Mouse (Mus musculus) heart, embryonic 15.5 days (tissue): ENCODE measurements around the gene Psg26. TPM values are rescaled to one million over a fixed set of nuclear protein-coding genes. Genes with fewer than 3 reads are reported as not detected.
"Not testable (repeated sequence)": the region's sequence is repeated elsewhere in the genome, so short reads cannot be mapped to it uniquely, and the experiment has no call there.

Source experiments
- ATAC-seq: fragments of 200-750 bp; cut with Nextera tagmentation; replicated peaks from 2 replicates; pipeline ENCODE4 v1.8.0; 2017; ENCODE audit warnings: low read depth, moderate TSS enrichment; ENCODE audit not compliant: insufficient number of reproducible peaks, insufficient read depth, low FRiP score
- H3K27ac ChIP-seq: fragments of 300-500 bp; sonication (generic); 2 replicates; pipeline ENCODE4 v1.5.1; 2015; ENCODE audit warnings: mild to moderate bottlenecking, inconsistent platforms
- H3K27me3 ChIP-seq: fragments of 300-500 bp; sonication (generic); 2 replicates; pipeline ENCODE4 v1.6.1; 2015; ENCODE audit warnings: inconsistent platforms
- H3K36me3 ChIP-seq: fragments of 300-500 bp; sonication (generic); 2 replicates; pipeline ENCODE4 v1.6.1; 2015; ENCODE audit warnings: mild to moderate bottlenecking, inconsistent platforms
- H3K4me1 ChIP-seq: fragments of 300-500 bp; sonication (generic); replicated peaks from 2 replicates; pipeline ENCODE4 v1.6.1; 2015; ENCODE audit warnings: inconsistent platforms
- H3K4me2 ChIP-seq: fragments of 300-500 bp; sonication (generic); 2 replicates; pipeline ENCODE4 v1.6.1; 2015; ENCODE audit warnings: inconsistent platforms, mild to moderate bottlenecking, moderate library complexity
- H3K4me3 ChIP-seq: fragments of 300-500 bp; sonication (generic); 2 replicates; pipeline ENCODE4 v1.5.1; 2015; ENCODE audit warnings: mild to moderate bottlenecking, inconsistent platforms
- H3K9ac ChIP-seq: fragments of 300-500 bp; sonication (generic); 2 replicates; pipeline ENCODE4 v1.6.1; 2015; ENCODE audit warnings: mild to moderate bottlenecking, inconsistent platforms
- H3K9me3 ChIP-seq: fragments of 300-500 bp; sonication (generic); replicated peaks from 2 replicates; pipeline ENCODE4 v1.6.1; 2016; ENCODE audit warnings: inconsistent platforms
- WGBS: fragments of 180-500 bp; shearing (Covaris S2); methylation state at CpG from one replicate; pipeline ENCODE4 v1.1.7; 2015; ENCODE audit warnings: mixed read lengths; 5-methylcytosine and 5-hydroxymethylcytosine counted together
- polyA plus RNA-seq: library from polyadenylated mRNA; unstranded; fragments of >200 nt; fragmentation: Nextera tagmentation; extraction: Ambion mirVana; gene quantifications from 2 replicates; pipeline ENCODE4 v1.2.1, GENCODE M21; 2015

The Psg26 gene
- polyA plus RNA-seq = not detected in 2 replicates

DNA sequence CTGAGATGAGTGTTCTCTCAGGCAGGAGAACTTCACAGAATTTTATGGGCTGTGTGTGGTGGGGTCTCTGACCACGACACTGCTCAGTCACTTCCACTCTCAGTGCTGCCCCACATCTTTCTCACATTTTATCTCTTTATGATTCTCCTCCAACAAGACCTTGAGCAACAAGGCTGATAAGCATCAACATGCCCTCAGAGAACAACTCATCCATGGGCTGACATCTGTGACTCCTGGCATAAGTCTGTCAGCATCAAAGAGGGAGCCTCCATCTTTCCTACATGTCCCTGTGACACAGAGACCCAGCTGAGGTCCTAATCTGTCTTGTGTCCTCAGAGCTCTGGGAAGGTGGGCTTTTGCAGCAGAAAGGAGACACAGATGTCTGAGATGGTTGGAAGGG, at the start of gene Psg26:
Gene Psg26 (minus strand): TSS at position 101 of the 400 bp plus-strand sequence.
- Histone ChIP-seq H3K27ac (no peak within 1 kb of the TSS), H3K4me3 (no peak within 1 kb of the TSS), H3K36me3 (no peaks in the 10 kb centered on the region), H3K9ac (no peak within 1 kb of the TSS), H3K4me2 (no peak within 1 kb of the TSS), H3K4me1 (no peaks in the 10 kb centered on the region), H3K9me3 (no peaks in the 10 kb centered on the region; the same call in 1 of the 2 replicates), H3K27me3 (no peaks in the 10 kb centered on the region)
- no peak for ATAC-seq
- 67% methylated on average over 1 of the region's 1 CpGs for WGBS

DNA sequence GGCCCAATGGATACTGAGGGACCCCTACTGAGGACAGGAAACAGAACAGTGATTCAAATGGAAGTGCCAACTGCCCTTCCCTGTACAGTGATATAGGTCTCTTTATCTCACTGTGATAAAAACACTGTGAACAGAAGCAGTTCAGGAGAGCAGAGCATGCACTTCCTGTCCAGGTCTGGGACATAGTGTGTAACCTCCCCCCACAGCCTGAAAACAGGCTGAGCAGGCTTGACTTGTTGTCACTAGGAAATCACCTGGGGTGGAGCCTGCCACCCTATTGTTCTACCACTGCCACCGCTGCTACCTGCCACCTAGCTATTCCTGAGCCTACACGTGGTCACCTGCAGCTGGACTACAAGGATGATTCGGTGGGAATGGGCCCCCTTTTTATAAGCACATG, 49.4 kb upstream of the Psg26 start:
- Histone ChIP-seq H3K27ac (no peak overlapping the region), H3K9ac (no peak overlapping the region), H3K36me3 (no peaks in the 10 kb centered on the region), H3K9me3 (no peaks in the 10 kb centered on the region), H3K27me3 (no peaks in the 10 kb centered on the region), H3K4me3 (no peak overlapping the region), H3K4me2 (no peak overlapping the region), H3K4me1 (no peaks in the 10 kb centered on the region)
- 48% methylated on average over 3 of the region's 3 CpGs for WGBS
- ATAC-seq = no peak

DNA sequence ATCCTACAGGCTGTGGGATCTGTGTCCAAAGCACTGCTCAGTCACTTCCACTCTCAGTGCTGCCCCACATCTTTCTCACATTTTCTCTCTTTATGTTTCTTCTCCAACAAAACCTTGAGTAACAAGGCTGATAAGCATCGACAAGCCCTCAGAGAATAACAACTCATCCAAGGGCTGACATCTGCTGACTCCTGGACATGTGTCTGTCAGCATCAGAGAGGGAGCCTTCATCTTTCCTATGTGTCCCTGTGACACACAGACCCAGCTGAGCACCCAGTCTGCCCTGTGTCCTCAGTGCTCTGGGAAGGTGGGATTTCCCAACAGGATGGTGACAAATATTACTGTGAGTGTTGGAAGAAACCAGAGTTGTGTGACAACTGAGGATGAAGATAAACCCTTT, 48.2 kb upstream of the Psg26 start, which contains the start of gene Psg25:
Gene Psg25 (minus strand): TSS at position 101 of the 400 bp plus-strand sequence.
- Histone ChIP-seq H3K4me3 (no peak within 1 kb of the TSS), H3K9ac (no peak within 1 kb of the TSS), H3K27ac (no peak within 1 kb of the TSS), H3K36me3 (no peaks in the 10 kb centered on the region), H3K4me1 (no peaks in the 10 kb centered on the region), H3K9me3 (no peaks in the 10 kb centered on the region), H3K27me3 (no peaks in the 10 kb centered on the region), H3K4me2 (no peak within 1 kb of the TSS)
- ATAC-seq = no peak
- 70% methylated on average over 1 of the region's 1 CpGs for WGBS

DNA sequence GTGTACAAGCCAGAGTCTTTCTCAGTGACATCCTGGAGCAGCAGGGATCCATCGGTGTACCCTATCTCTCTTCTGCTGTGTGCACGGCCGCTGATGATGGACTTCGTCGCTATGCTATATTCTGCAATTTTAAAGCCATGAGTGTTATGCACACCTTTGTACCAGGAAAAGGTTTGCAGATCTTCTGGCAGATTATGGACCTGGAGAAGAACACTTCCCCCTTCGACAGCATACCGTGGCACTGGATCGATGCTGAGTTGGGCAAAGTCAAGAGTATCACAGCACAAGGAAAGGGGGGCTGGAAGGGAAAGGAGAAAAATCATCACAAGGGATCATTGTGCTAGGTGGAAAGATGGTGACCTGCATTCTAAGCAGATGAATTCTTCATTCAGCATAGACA, 40.7 kb upstream of the Psg26 start:
- H3K27ac ChIP-seq = no peak overlapping the region
- ATAC-seq = no peak
- H3K27me3 ChIP-seq = no peaks in the 10 kb centered on the region
- H3K9ac ChIP-seq = no peak overlapping the region
- H3K9me3 ChIP-seq = no peaks in the 10 kb centered on the region
- 88% methylated on average over 8 of the region's 8 CpGs for WGBS
- no peaks in the 10 kb centered on the region for H3K36me3 ChIP-seq
- H3K4me1 ChIP-seq = no peaks in the 10 kb centered on the region
- no peak overlapping the region for H3K4me3 ChIP-seq
- no peak overlapping the region for H3K4me2 ChIP-seq

DNA sequence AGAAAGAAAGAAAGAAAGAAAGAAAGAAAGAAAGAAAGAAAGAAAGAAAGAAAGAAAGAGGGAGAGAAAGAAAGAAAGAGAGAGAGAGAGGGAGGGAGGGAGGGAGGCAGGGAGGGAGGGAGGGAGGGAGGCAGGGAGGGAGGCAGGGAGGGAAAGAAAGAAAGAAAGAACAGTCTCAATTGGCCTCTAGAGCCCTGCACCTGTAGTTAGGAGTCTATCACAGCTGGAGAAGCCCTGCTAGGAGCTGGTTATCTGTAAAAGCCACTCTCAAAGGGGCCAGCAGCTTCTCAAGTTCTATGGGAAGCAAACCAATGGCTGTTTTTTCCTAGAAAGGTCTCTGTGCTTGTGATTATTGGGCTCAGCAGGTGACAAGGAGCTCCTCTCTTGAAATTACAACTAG, 28.9 kb upstream of the Psg26 start:
- H3K27me3 ChIP-seq, ATAC-seq, H3K9ac ChIP-seq, H3K36me3 ChIP-seq, H3K9me3 ChIP-seq, H3K4me3 ChIP-seq, H3K27ac ChIP-seq, H3K4me2 ChIP-seq, H3K4me1 ChIP-seq: not testable (repeated sequence)

DNA sequence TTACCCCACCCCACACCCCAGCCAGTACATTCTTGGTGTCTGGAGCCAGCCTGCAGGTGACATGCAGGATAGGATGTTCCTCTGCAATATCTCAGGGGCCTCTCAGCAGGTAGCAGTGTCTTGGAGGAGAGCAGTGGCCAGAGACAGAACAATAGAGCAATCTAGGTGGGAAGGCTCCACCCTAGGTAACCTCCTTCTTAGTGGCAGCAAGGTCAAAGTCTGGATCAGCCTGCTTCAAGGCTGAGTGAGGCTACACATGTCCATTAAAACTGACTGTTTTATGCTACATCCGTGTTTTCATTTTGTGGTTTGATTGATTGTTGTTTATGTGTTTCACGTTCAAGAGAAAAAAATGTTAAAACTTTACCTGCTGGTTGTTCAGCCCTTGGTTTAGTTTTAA, 28.4 kb upstream of the Psg26 start:
- WGBS = 45% methylated on average over 2 of the region's 2 CpGs
- H3K9ac ChIP-seq = not testable (repeated sequence)

DNA sequence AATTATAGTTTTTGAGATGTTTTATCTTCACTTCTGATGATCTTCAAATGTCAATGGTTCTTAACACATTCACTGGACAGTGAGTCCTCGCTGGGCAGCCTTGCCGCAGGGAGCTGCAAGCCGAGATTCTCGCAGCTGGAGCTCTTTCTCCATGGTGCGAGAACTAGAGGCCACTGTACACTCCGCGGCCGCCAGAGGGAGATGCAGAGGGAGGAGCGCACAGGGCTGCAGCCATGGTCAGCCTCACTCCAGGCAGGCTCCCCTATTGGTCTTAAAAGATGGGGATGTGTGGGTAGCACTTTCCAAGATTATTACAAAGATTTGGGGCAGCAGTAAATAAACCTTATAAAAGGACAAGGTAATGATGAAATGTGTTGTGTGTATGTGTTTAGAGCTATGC, 27.5 kb upstream of the Psg26 start:
- WGBS = 15% methylated on average over 9 of the region's 9 CpGs
- no peaks in the 10 kb centered on the region for H3K36me3 ChIP-seq

More for the DNA sequence above, 28.4 kb upstream of the Psg26 start:
- not testable (repeated sequence) for H3K4me2 ChIP-seq, H3K4me1 ChIP-seq, H3K27ac ChIP-seq, ATAC-seq, H3K4me3 ChIP-seq, H3K9me3 ChIP-seq, H3K36me3 ChIP-seq, H3K27me3 ChIP-seq

DNA sequence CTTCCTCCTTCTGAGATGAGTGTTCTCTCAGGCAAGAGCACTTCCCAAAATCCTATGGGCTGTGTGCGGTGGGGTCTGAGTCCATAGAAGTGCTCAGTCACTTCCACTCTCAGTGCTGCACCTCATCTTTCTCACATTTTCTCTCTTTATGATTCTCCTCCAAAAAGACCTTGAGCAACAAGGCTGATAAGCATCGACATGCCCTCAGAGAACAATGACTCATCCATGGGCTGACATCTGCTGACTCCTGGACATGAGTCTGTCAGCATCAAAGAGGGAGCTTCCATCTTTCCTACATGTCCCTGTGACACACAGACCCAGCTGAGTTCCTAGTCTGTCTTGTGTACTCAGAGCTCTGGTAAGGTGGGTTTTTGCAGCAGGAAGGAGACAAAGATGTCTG, 52.0 kb downstream of the Psg26 start, which contains the start of gene Psg28:
Gene Psg28 (minus strand): TSS at position 101 of the 400 bp plus-strand sequence.
- 73% methylated on average over 2 of the region's 2 CpGs for WGBS

More for the DNA sequence above, 27.5 kb upstream of the Psg26 start:
- Histone ChIP-seq H3K4me1 (no peaks in the 10 kb centered on the region), H3K27me3 (no peaks in the 10 kb centered on the region), H3K9me3 (no peaks in the 10 kb centered on the region), H3K4me2 (no peak overlapping the region), H3K4me3 (no peak overlapping the region), H3K9ac (no peak overlapping the region), H3K27ac (no peak overlapping the region)
- no peak for ATAC-seq

More for the DNA sequence above, 52.0 kb downstream of the Psg26 start, which contains the start of gene Psg28:
- not testable (repeated sequence) for H3K9me3 ChIP-seq, H3K36me3 ChIP-seq, H3K4me2 ChIP-seq, H3K4me3 ChIP-seq, ATAC-seq, H3K27ac ChIP-seq, H3K4me1 ChIP-seq, H3K27me3 ChIP-seq, H3K9ac ChIP-seq

Other genes with a start within 250 kb of the Psg26 start
- not detected in 2 replicates for gene Mill1, start 238.8 kb downstream of the Psg26 start, polyA plus RNA-seq
- not detected in 2 replicates for gene Psg18, start 129.2 kb downstream of the Psg26 start, polyA plus RNA-seq
- not detected in 2 replicates for gene Psg28, start 52.1 kb downstream of the Psg26 start, polyA plus RNA-seq
- gene Psg25, start 48.1 kb upstream of the Psg26 start, polyA plus RNA-seq = 0.06 TPM in 1 of 2 replicates, not detected in the other
- not detected in 2 replicates for gene Psg27, start 83.1 kb upstream of the Psg26 start, polyA plus RNA-seq
- gene Psg23, start 132.3 kb upstream of the Psg26 start, polyA plus RNA-seq = not detected in 2 replicates
- gene Psg21, start 172.5 kb upstream of the Psg26 start, polyA plus RNA-seq = not detected in 2 replicates
- not detected in 2 replicates for gene Psg20, start 202.0 kb upstream of the Psg26 start, polyA plus RNA-seq
- 0.06 TPM in 1 of 2 replicates, not detected in the other for gene Psg22, start 233.9 kb upstream of the Psg26 start, polyA plus RNA-seq